Mouse (Mus musculus) C2C12 (cell line): ENCODE results near the gene Atg10. TPM values are rescaled to one million over a fixed set of nuclear protein-coding genes. Genes with fewer than 3 reads are reported as not detected.

Experiments used
- H3K27me3 ChIP-seq: one replicate; pipeline ENCODE4 v1.6.1; 2011; ENCODE audit not compliant: control insufficient read depth, insufficient read depth, insufficient read length
- H3K36me3 ChIP-seq: one replicate; pipeline ENCODE4 v1.6.1; 2011; ENCODE audit not compliant: control insufficient read depth, insufficient read depth
- H3K4me3 ChIP-seq: one replicate; pipeline ENCODE4 v1.5.1; 2011; ENCODE audit warnings: mild to moderate bottlenecking, control low read depth; ENCODE audit not compliant: poor library complexity, insufficient read depth, severe bottlenecking
- H3K79me2 ChIP-seq: one replicate; pipeline ENCODE4 v1.6.1; 2011; ENCODE audit not compliant: control insufficient read depth, insufficient read depth
- H3K79me3 ChIP-seq: one replicate; pipeline ENCODE4 v1.6.1; 2011; ENCODE audit warnings: low read depth, control low read depth
- H3ac ChIP-seq: one replicate; pipeline ENCODE3; 2011; ENCODE audit warnings: low read depth; ENCODE audit not compliant: control insufficient read depth, insufficient read length
- CEBPB ChIP-seq: IDR thresholded peaks from one replicate; pipeline ENCODE4 v1.6.1; 2011; ENCODE audit warnings: low read depth, mild to moderate bottlenecking, control low read depth, moderate library complexity
- CTCF ChIP-seq: IDR thresholded peaks from one replicate; pipeline ENCODE4 v1.5.1; 2011; ENCODE audit not compliant: control insufficient read depth, insufficient read depth, insufficient read length
- FOSL1 ChIP-seq: IDR thresholded peaks from one replicate; pipeline ENCODE4 v1.8.0; 2011; ENCODE audit warnings: mild to moderate bottlenecking, low read length; ENCODE audit not compliant: poor library complexity, insufficient read depth, severe bottlenecking
- MAX ChIP-seq: IDR thresholded peaks from one replicate; pipeline ENCODE4 v1.6.1; 2011; ENCODE audit warnings: mild to moderate bottlenecking, control low read depth
- MYOD1 ChIP-seq: IDR thresholded peaks from one replicate; pipeline ENCODE4 v1.6.1; 2011; ENCODE audit warnings: low read depth; ENCODE audit not compliant: control insufficient read depth, insufficient read length
- MYOG ChIP-seq: IDR thresholded peaks from one replicate; pipeline ENCODE4 v1.6.1; 2011; ENCODE audit not compliant: control insufficient read depth, insufficient read length; ENCODE audit errors: extremely low read depth
- USF1 ChIP-seq: IDR thresholded peaks from one replicate; pipeline ENCODE4 v1.6.1; 2011; ENCODE audit warnings: low read depth, mild to moderate bottlenecking, control low read depth, moderate library complexity
- polyA plus RNA-seq: library from polyadenylated mRNA; unstranded; fragments of >200 nt; fragmentation: generic; extraction: Trizol; gene quantifications from one replicate; pipeline ENCODE4 v1.2.1, GENCODE M21; 2012; ENCODE audit warnings: missing spikeins

Gene Atg10
- polyA plus RNA-seq, 1 experiment, result 2.5 TPM

GRCm38 (mm10) chr13:91100417-91100816 is 123.4 kb downstream of the Atg10 start:
- no peak overlapping the region for H3K4me3 ChIP-seq
- no peaks in the 10 kb centered on the region for H3K79me2 ChIP-seq
- no peaks in the 10 kb centered on the region for H3K36me3 ChIP-seq

GRCm38 (mm10) chr13:91094851-91095250 is 128.9 kb downstream of the Atg10 start:
- H3K36me3 ChIP-seq, result no peaks in the 10 kb centered on the region
- no peaks in the 10 kb centered on the region for H3K27me3 ChIP-seq
- no peaks in the 10 kb centered on the region for H3K79me2 ChIP-seq
- no peak overlapping the region for H3ac ChIP-seq
- no peak for TF ChIP-seq CTCF
- H3K4me3 ChIP-seq, result no peak overlapping the region
- H3K79me3 ChIP-seq, result no peaks in the 10 kb centered on the region

More at GRCm38 (mm10) chr13:91100417-91100816, 123.4 kb downstream of the Atg10 start:
- TF ChIP-seq CTCF (no peak), CEBPB (no peak), MAX (no peak), USF1 (no peak), MYOD1 (no peak), MYOG (no peak), FOSL1 (no peak)
- H3ac ChIP-seq, result no peak overlapping the region
- no peaks in the 10 kb centered on the region for H3K27me3 ChIP-seq
- H3K79me3 ChIP-seq, result no peaks in the 10 kb centered on the region

- Histone ChIP-seq H3K27me3 (no peaks in the 10 kb centered on the region), H3K4me3 (no peak overlapping the region), H3K79me3 (no peaks in the 10 kb centered on the region), H3K79me2 (no peaks in the 10 kb centered on the region), H3K36me3 (no peaks in the 10 kb centered on the region), H3ac (no peak overlapping the region)
- TF ChIP-seq MAX (no peak), MYOD1 (no peak), CEBPB (no peak), MYOG (no peak), FOSL1 (no peak), CTCF (no peak), USF1 (no peak)
Measured at GRCm38 (mm10) chr13:91094196-91094595, 129.6 kb downstream of the Atg10 start.

GRCm38 (mm10) chr13:91093610-91094009 is 130.2 kb downstream of the Atg10 start:
- no peak for TF ChIP-seq MAX
- no peak for TF ChIP-seq FOSL1
- no peak for TF ChIP-seq CTCF
- TF ChIP-seq CEBPB, result no peak
- TF ChIP-seq MYOD1, result no peak
- no peak for TF ChIP-seq MYOG
- no peak for TF ChIP-seq USF1
- no peaks in the 10 kb centered on the region for H3K79me3 ChIP-seq
- no peaks in the 10 kb centered on the region for H3K36me3 ChIP-seq
- H3K79me2 ChIP-seq, result no peaks in the 10 kb centered on the region
- no peak overlapping the region for H3ac ChIP-seq
- no peaks in the 10 kb centered on the region for H3K27me3 ChIP-seq
- no peak overlapping the region for H3K4me3 ChIP-seq

GRCm38 (mm10) chr13:91093162-91093561 is 130.6 kb downstream of the Atg10 start:
- Histone ChIP-seq H3ac (no peak overlapping the region), H3K79me3 (no peaks in the 10 kb centered on the region), H3K4me3 (no peak overlapping the region), H3K79me2 (no peaks in the 10 kb centered on the region), H3K27me3 (no peaks in the 10 kb centered on the region), H3K36me3 (no peaks in the 10 kb centered on the region)
- TF ChIP-seq CTCF (peak; percentile 19), MYOD1 (no peak)

GRCm38 (mm10) chr13:91091731-91092190 is 132.0 kb downstream of the Atg10 start:
- TF ChIP-seq CEBPB, result no peak
- TF ChIP-seq MAX, result no peak
- TF ChIP-seq USF1, result no peak
- TF ChIP-seq MYOG, result no peak
- no peak for TF ChIP-seq FOSL1
- TF ChIP-seq MYOD1, result no peak
- TF ChIP-seq CTCF, result no peak
- no peak overlapping the region for H3ac ChIP-seq
- H3K36me3 ChIP-seq, result no peaks in the 10 kb centered on the region
- no peaks in the 10 kb centered on the region for H3K27me3 ChIP-seq
- H3K79me2 ChIP-seq, result no peaks in the 10 kb centered on the region
- no peaks in the 10 kb centered on the region for H3K79me3 ChIP-seq
- no peak overlapping the region for H3K4me3 ChIP-seq
